Mouse (Mus musculus): ENCODE data around the gene Capn1. TPM values are rescaled to one million over a fixed set of nuclear protein-coding genes. Genes with fewer than 3 reads are reported as not detected.
"Not testable (repeated sequence)": the region's sequence is repeated elsewhere in the genome, so short reads cannot be mapped to it uniquely, and the experiment has no call there.

Capn1 gene
- total RNA-seq (2021): 10 to 100 TPM; 27.9 to 28.1 TPM
- long read RNA-seq, experiment 1, partial matches to known transcripts: 3 of 18 reads
- long read RNA-seq, experiment 1, other reads (novel, unspliced or antisense): 15 of 18 reads
- long read RNA-seq, experiment 2, partial matches to known transcripts: 7 of 18 reads
- long read RNA-seq, experiment 2, other reads (novel, unspliced or antisense): 11 of 18 reads

- DNase-seq (ENCODE audit: low spot score in 2 of 2): peak; percentile 71 to 79
These were observed at the start of gene Capn1 for GRCm38 (mm10) chr19:6015511-6016315. TSS of gene Capn1 (minus strand) at chr19:6015897.

GRCm38 (mm10) chr19:6063081-6063480 is 47.4 kb upstream of the Capn1 start:
- no peak for DNase-seq (ENCODE audit: low spot score in 2 of 2)

GRCm38 (mm10) chr19:6062418-6062817 is 46.7 kb upstream of the Capn1 start:
- no peak for DNase-seq (ENCODE audit: low spot score in 2 of 2)

- peak; percentile 26 to 43 for DNase-seq (ENCODE audit: low spot score in 2 of 2)
These were observed 46.1 kb upstream of the Capn1 start for GRCm38 (mm10) chr19:6061641-6062302.

- DNase-seq (ENCODE audit: low spot score in 2 of 2): peak; percentile 94 to 95
These were observed 45.4 kb upstream of the Capn1 start, which contains the start of gene Znhit2 for GRCm38 (mm10) chr19:6061021-6061533. TSS of gene Znhit2 (plus strand) at chr19:6061192.

GRCm38 (mm10) chr19:6058966-6059365 is 43.3 kb upstream of the Capn1 start:
- DNase-seq (ENCODE audit: low spot score in 2 of 2): no peak

GRCm38 (mm10) chr19:6058513-6058912 is 42.8 kb upstream of the Capn1 start:
- no peak for DNase-seq (ENCODE audit: low spot score in 2 of 2)

- peak; percentile 99 to 100 for DNase-seq (ENCODE audit: low spot score in 2 of 2)
These were observed 41.8 kb upstream of the Capn1 start, which contains the start of the genes Mrpl49 and Fau for GRCm38 (mm10) chr19:6057313-6058096. TSS of gene Mrpl49 (minus strand) at chr19:6057785. TSS of gene Fau (plus strand) at chr19:6057844.

- no peak for DNase-seq (ENCODE audit: low spot score in 2 of 2)
These were observed 41.0 kb upstream of the Capn1 start for GRCm38 (mm10) chr19:6056696-6057095.

- no peak for DNase-seq (ENCODE audit: low spot score in 2 of 2)
These were observed 38.6 kb upstream of the Capn1 start for GRCm38 (mm10) chr19:6054296-6054695.

- DNase-seq (ENCODE audit: low spot score in 2 of 2): no peak
These were observed 36.8 kb upstream of the Capn1 start for GRCm38 (mm10) chr19:6052516-6052915.

GRCm38 (mm10) chr19:6048681-6049410 is 33.1 kb upstream of the Capn1 start:
- DNase-seq (ENCODE audit: low spot score in 2 of 2): no peak

- no peak for DNase-seq (ENCODE audit: low spot score in 2 of 2)
These were observed 32.1 kb upstream of the Capn1 start for GRCm38 (mm10) chr19:6047899-6048166.

- DNase-seq (ENCODE audit: low spot score in 2 of 2): no peak
These were observed 31.6 kb upstream of the Capn1 start for GRCm38 (mm10) chr19:6047154-6047898.

GRCm38 (mm10) chr19:6046294-6047153 is 30.8 kb upstream of the Capn1 start, which contains the start of gene Syvn1:
TSS of gene Syvn1 (plus strand) at chr19:6046576.
- DNase-seq (ENCODE audit: low spot score in 2 of 2): peak; percentile 85 to 92

GRCm38 (mm10) chr19:6045366-6046293 is 29.9 kb upstream of the Capn1 start:
- no peak for DNase-seq (ENCODE audit: low spot score in 2 of 2)

GRCm38 (mm10) chr19:6044102-6044501 is 28.4 kb upstream of the Capn1 start:
- DNase-seq (ENCODE audit: low spot score in 2 of 2): not testable (repeated sequence)

GRCm38 (mm10) chr19:6042293-6042692 is 26.6 kb upstream of the Capn1 start:
- DNase-seq (ENCODE audit: low spot score in 2 of 2): no peak
